Mouse (Mus musculus): ENCODE data around the gene Otop2. TPM values are rescaled to one million over a fixed set of nuclear protein-coding genes. Genes with fewer than 3 reads are reported as not detected.
A peak's percentile ranks its signal among the peaks of the same experiment; 100 is the strongest.

Otop2 gene
- polyA plus RNA-seq, 1 experiment from 2014 or later: not detected

DNA sequence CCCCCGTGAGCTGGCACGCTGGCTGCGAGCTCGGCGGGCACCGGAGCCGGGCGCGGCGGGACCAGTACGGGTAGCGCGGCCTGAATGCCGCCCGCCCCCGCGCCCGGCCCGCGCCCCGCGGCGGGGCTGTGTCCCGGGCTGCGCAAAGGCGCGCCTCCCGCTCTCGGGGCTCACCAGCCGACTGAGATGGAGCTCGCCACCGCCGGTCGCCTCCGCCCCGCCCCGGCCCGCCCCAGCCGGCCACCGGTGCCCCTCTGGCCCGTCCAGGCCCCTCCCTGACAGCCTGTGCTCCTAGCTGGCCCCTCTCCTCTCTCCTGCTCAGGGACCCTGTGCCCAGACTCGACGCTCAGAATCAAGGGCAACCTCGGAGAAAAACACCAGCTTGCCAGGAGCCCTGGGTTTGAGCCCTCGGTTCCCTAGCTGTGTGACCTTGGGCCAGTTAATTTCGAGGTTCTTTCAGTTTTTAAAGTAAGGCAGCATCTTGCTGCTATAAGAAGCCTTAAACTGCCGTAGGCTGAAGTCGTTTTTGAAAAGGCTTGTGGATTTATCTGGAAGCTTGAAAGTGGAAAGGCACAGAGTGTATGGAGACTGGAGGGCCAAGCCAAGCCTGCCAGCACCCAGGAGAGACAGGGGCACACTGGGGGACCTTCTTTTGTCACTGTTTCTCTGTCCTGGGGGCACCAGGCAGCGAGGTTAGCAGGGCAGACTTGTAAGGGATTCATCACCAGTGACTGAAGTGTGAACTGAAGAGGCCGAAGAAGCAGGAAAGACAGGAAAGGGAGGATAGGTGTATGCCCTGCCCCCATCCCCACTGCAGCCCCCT is 39.7 kb upstream of the Otop2 start, which contains the start of gene Grin2c:
Grin2c (minus strand) TSS at position 183 of the 823 bp plus-strand sequence.
- 6% methylated on average over 48 of the region's 50 CpGs for WGBS
- H3K4me3 ChIP-seq (ENCODE audit: low read depth, low read length): peak within 1 kb of the TSS; percentile 28
- H3K27ac ChIP-seq (ENCODE audit: low read depth, low read length): no peak within 1 kb of the TSS
- H3K4me2 ChIP-seq (ENCODE audit: low read depth, low read length, severe bottlenecking): peak within 1 kb of the TSS; percentile 46
- H3K36me3 ChIP-seq (ENCODE audit: control insufficient read depth, insufficient read depth, low read length): no peaks in the 10 kb centered on the region
- no peaks in the 10 kb centered on the region for H3K9me3 ChIP-seq (ENCODE audit: control insufficient read depth, low read length)
- H3K27me3 ChIP-seq (ENCODE audit: control insufficient read depth, insufficient read depth, low read length): peaks cover 56% of the 10 kb centered on the region
- DNase-seq (ENCODE audit: low spot score): no peak
- ATAC-seq (replicated peaks; ENCODE audit: low FRiP score): no peak
- H3K9ac ChIP-seq (ENCODE audit: low read length): 0 out of 2 replicates have a peak within 1 kb of the TSS, but pooled peaks have one; percentile 6
- H3K4me1 ChIP-seq (replicated peaks; ENCODE audit: control insufficient read depth, insufficient read depth, low read length): peaks cover 18% of the 10 kb centered on the region

DNA sequence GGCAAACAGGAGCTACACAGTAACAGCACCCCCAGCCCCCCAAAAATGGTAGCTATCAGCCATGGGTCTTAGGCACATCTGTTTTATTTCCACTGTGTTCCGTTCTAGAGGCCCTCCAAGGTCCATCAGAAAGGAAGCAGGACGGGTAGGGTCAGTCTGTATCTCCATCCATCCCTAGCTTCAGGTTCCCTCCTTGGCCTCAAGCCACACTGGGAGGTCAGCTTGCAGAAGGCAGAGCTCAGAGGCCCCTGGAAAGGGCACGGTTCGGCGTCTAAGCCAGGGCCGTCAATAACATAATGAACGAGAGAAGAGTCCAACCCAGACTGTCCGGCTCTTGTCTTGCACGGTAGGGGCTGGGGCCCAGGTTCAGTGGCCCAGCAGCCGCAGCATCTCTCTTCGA is 39.0 kb upstream of the Otop2 start:
- H3K4me1 ChIP-seq (replicated peaks; ENCODE audit: control insufficient read depth, insufficient read depth, low read length): peaks cover 18% of the 10 kb centered on the region
- no peaks in the 10 kb centered on the region for H3K9me3 ChIP-seq (ENCODE audit: control insufficient read depth, low read length)
- 82% methylated on average over 11 of the region's 11 CpGs for WGBS
- H3K4me2 ChIP-seq (ENCODE audit: low read depth, low read length, severe bottlenecking): no peak overlapping the region
- no peak for DNase-seq (ENCODE audit: low spot score)
- H3K27ac ChIP-seq (ENCODE audit: low read depth, low read length): no peak overlapping the region
- ATAC-seq (replicated peaks; ENCODE audit: low FRiP score): no peak
- no peak overlapping the region for H3K4me3 ChIP-seq (ENCODE audit: low read depth, low read length)
- H3K9ac ChIP-seq (ENCODE audit: low read length): no peak overlapping the region
- no peaks in the 10 kb centered on the region for H3K36me3 ChIP-seq (ENCODE audit: control insufficient read depth, insufficient read depth, low read length)
- peaks cover 54% of the 10 kb centered on the region for H3K27me3 ChIP-seq (ENCODE audit: control insufficient read depth, insufficient read depth, low read length)

DNA sequence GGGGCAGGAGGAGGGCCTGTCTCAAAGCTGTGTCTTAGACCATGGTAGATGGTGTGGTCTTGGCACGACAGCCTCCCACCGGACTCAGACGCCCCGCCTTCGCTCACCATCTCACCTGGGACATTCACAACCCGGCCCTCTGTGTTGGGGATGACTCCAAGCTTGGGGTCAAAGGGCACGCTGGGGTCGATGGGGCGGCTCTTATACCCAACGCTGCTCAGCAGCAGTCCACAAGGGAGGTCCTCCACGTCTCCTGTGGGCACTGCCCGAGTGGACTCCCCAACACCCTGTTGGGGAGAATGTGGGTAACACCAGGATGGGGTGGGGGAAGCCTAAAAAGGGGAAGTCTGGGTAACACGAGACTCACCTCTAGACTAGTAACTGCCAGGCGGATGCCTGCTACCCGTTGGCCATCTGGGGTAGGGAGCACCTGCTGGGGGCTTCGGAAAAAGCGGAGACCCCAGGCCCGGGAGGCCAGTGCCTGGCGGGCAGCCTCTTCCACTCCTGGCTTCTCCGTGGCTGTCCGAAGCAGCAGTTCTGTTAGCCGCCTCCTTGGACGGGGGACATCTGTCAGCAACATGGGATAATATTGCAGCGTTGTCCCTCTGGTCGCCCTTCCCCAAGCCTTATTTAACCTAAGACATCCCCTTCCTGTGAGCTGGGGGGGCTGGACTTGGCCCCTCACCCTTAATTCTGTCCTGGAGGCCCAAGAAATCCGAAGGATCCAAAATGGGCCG is 37.5 kb upstream of the Otop2 start:
- no peak for DNase-seq (ENCODE audit: low spot score)
- Histone ChIP-seq H3K4me3 (ENCODE audit: low read depth, low read length) (no peak overlapping the region), H3K36me3 (ENCODE audit: control insufficient read depth, insufficient read depth, low read length) (no peaks in the 10 kb centered on the region), H3K4me2 (ENCODE audit: low read depth, low read length, severe bottlenecking) (no peak overlapping the region), H3K9me3 (ENCODE audit: control insufficient read depth, low read length) (no peaks in the 10 kb centered on the region), H3K27me3 (ENCODE audit: control insufficient read depth, insufficient read depth, low read length) (peaks cover 42% of the 10 kb centered on the region), H3K9ac (ENCODE audit: low read length) (no peak overlapping the region), H3K27ac (ENCODE audit: low read depth, low read length) (no peak overlapping the region), H3K4me1 (replicated peaks; ENCODE audit: control insufficient read depth, insufficient read depth, low read length) (peaks cover 18% of the 10 kb centered on the region)
- WGBS: 91% methylated on average over 27 of the region's 27 CpGs
- ATAC-seq (replicated peaks; ENCODE audit: low FRiP score): no peak

DNA sequence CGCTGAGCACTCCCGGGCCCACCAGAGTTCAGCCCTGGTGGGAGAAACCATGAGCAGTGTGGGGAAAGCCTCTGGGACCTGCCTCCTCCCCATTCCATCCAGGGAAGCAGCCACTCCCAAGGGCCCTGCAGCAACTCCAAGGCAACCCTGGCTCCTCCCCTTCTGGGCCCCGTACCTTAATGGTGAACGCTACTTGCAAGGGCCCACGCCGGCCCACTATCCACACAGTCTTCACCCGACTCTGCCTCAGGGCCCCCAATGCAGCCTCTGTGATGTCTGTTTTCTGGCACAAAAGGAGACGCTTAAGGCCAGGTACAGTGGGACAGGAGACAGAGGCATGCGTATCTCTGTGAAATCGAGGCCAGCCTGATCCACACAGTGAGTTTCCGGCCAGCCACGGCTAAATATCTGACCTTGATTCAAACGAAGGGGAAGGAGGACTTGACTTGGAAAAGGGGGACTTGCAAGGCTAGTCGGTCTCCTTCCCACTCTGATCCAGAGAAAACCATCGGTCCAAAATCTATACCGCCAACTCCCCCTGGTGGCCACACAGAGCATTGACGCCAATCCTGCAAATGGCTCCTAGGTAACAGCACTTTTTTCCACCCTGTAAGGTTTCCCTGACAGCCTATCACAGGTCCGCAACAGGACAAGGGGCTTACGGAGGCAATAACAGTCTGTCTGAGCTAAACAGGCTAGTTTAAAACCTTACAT is 36.7 kb upstream of the Otop2 start:
- 0 out of 2 replicates have a peak, but pooled peaks have one; percentile 20 for ATAC-seq (replicated peaks; ENCODE audit: low FRiP score)
- peak; percentile 89 for DNase-seq (ENCODE audit: low spot score)
- no peak overlapping the region for H3K4me2 ChIP-seq (ENCODE audit: low read depth, low read length, severe bottlenecking)
- no peaks in the 10 kb centered on the region for H3K36me3 ChIP-seq (ENCODE audit: control insufficient read depth, insufficient read depth, low read length)
- no peaks in the 10 kb centered on the region for H3K9me3 ChIP-seq (ENCODE audit: control insufficient read depth, low read length)
- no peak overlapping the region for H3K4me3 ChIP-seq (ENCODE audit: low read depth, low read length)
- no peak overlapping the region for H3K27ac ChIP-seq (ENCODE audit: low read depth, low read length)
- peaks cover 34% of the 10 kb centered on the region for H3K27me3 ChIP-seq (ENCODE audit: control insufficient read depth, insufficient read depth, low read length)
- H3K4me1 ChIP-seq (replicated peaks; ENCODE audit: control insufficient read depth, insufficient read depth, low read length): peaks cover 14% of the 10 kb centered on the region
- 32% methylated on average over 19 of the region's 19 CpGs for WGBS
- no peak overlapping the region for H3K9ac ChIP-seq (ENCODE audit: low read length)

DNA sequence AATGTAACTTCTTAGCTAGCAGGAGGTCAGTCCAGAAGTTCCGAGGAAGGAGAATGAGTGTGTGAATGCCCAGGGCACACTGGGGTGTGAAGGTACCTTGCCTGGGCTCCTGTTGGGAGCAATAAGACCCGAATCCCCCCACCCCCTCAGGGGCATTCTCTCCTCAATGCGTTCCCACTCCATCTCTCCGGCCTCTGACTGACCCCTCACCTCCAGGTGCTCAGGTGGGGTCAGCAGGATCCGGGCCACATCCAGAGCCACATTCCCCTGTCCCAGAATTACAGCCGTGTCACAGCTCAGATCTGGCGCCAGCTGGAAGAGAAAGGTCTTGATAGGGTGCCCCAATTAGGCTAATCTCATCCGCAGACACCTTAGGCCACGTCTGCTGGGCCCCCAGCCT is 35.9 kb upstream of the Otop2 start:
- 85% methylated on average over 9 of the region's 9 CpGs for WGBS

GRCm38 (mm10) chr11:115271481-115271880 is 35.5 kb upstream of the Otop2 start:
- peaks cover 18% of the 10 kb centered on the region for H3K4me1 ChIP-seq (replicated peaks; ENCODE audit: control insufficient read depth, insufficient read depth, low read length)
- DNase-seq (ENCODE audit: low spot score): no peak
- H3K27me3 ChIP-seq (ENCODE audit: control insufficient read depth, insufficient read depth, low read length): peaks cover 23% of the 10 kb centered on the region
- H3K36me3 ChIP-seq (ENCODE audit: control insufficient read depth, insufficient read depth, low read length): no peaks in the 10 kb centered on the region
- H3K27ac ChIP-seq (ENCODE audit: low read depth, low read length): no peak overlapping the region
- H3K9ac ChIP-seq (ENCODE audit: low read length): no peak overlapping the region
- H3K4me2 ChIP-seq (ENCODE audit: low read depth, low read length, severe bottlenecking): no peak overlapping the region
- no peak overlapping the region for H3K4me3 ChIP-seq (ENCODE audit: low read depth, low read length)
- H3K9me3 ChIP-seq (ENCODE audit: control insufficient read depth, low read length): no peaks in the 10 kb centered on the region
- ATAC-seq (replicated peaks; ENCODE audit: low FRiP score): no peak
- 73% methylated on average over 10 of the region's 10 CpGs for WGBS

More for the DNA sequence above, 35.9 kb upstream of the Otop2 start:
- DNase-seq (ENCODE audit: low spot score): no peak
- Histone ChIP-seq H3K27ac (ENCODE audit: low read depth, low read length) (no peak overlapping the region), H3K4me1 (replicated peaks; ENCODE audit: control insufficient read depth, insufficient read depth, low read length) (peaks cover 16% of the 10 kb centered on the region), H3K9me3 (ENCODE audit: control insufficient read depth, low read length) (no peaks in the 10 kb centered on the region), H3K9ac (ENCODE audit: low read length) (no peak overlapping the region), H3K36me3 (ENCODE audit: control insufficient read depth, insufficient read depth, low read length) (no peaks in the 10 kb centered on the region), H3K4me2 (ENCODE audit: low read depth, low read length, severe bottlenecking) (no peak overlapping the region), H3K4me3 (ENCODE audit: low read depth, low read length) (no peak overlapping the region), H3K27me3 (ENCODE audit: control insufficient read depth, insufficient read depth, low read length) (peaks cover 27% of the 10 kb centered on the region)
- ATAC-seq (replicated peaks; ENCODE audit: low FRiP score): no peak

GRCm38 (mm10) chr11:115272894-115273498 is 34.0 kb upstream of the Otop2 start:
- Histone ChIP-seq H3K4me3 (ENCODE audit: low read depth, low read length) (no peak overlapping the region), H3K9ac (ENCODE audit: low read length) (no peak overlapping the region), H3K9me3 (ENCODE audit: control insufficient read depth, low read length) (no peaks in the 10 kb centered on the region), H3K4me2 (ENCODE audit: low read depth, low read length, severe bottlenecking) (no peak overlapping the region), H3K4me1 (replicated peaks; ENCODE audit: control insufficient read depth, insufficient read depth, low read length) (peaks cover 15% of the 10 kb centered on the region), H3K27ac (ENCODE audit: low read depth, low read length) (no peak overlapping the region), H3K27me3 (ENCODE audit: control insufficient read depth, insufficient read depth, low read length) (peaks cover 8% of the 10 kb centered on the region), H3K36me3 (ENCODE audit: control insufficient read depth, insufficient read depth, low read length) (no peaks in the 10 kb centered on the region)
- ATAC-seq (replicated peaks; ENCODE audit: low FRiP score): no peak
- no peak for DNase-seq (ENCODE audit: low spot score)
- WGBS: 76% methylated on average over 10 of the region's 10 CpGs

- ATAC-seq (replicated peaks; ENCODE audit: low FRiP score) (no peak), DNase-seq (ENCODE audit: low spot score) (no peak)
- Histone ChIP-seq H3K36me3 (ENCODE audit: control insufficient read depth, insufficient read depth, low read length) (no peaks in the 10 kb centered on the region), H3K4me3 (ENCODE audit: low read depth, low read length) (no peak overlapping the region), H3K4me1 (replicated peaks; ENCODE audit: control insufficient read depth, insufficient read depth, low read length) (peaks cover 15% of the 10 kb centered on the region), H3K9ac (ENCODE audit: low read length) (no peak overlapping the region), H3K4me2 (ENCODE audit: low read depth, low read length, severe bottlenecking) (no peak overlapping the region), H3K27me3 (ENCODE audit: control insufficient read depth, insufficient read depth, low read length) (0 out of 2 replicates have a peak, but pooled peaks cover 2% of the 10 kb centered on the region), H3K27ac (ENCODE audit: low read depth, low read length) (no peak overlapping the region), H3K9me3 (ENCODE audit: control insufficient read depth, low read length) (no peaks in the 10 kb centered on the region)
- WGBS: 60% methylated on average over 7 of the region's 7 CpGs
Observed at GRCm38 (mm10) chr11:115273735-115274134, 33.2 kb upstream of the Otop2 start.

Data from forebrain, embryonic 11.5 days (tissue).